Mouse (Mus musculus): ENCODE measurements around the gene Shank2. TPM values are rescaled to one million over a fixed set of nuclear protein-coding genes. Genes with fewer than 3 reads are reported as not detected.

Shank2 gene
- total RNA-seq, 2 experiments from 2014 or later: 162 to 172 TPM

GRCm38 (mm10) chr7:144336626-144337025, 334.9 kb downstream of the Shank2 start:
- intact Hi-C loops (cut with DNase I): no loop called here
- DNase-seq (ENCODE audit: extremely low spot score in 1 of 2, low spot score in 2 of 2): no peak

DNA sequence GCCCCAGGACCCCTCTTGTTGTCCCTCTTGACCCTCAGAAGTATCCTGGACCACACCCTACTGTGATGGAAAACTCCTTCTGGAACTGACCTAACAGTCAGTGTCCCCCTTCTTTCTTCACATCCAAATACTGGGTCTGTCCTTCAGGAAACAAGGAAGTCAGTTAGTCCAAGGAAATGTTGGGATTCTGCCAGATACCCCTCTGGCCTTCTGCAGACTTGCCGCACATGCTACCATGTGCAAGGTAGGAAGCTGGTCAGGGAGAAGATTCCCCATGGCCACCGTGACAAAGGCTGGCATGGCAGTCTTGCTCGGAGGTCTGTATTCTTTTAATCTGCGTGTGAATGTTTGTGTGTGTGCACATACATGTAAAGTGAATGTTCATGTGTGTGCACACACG, 337.0 kb downstream of the Shank2 start:
- no peak for DNase-seq (ENCODE audit: extremely low spot score in 1 of 2, low spot score in 2 of 2)
- intact Hi-C loops (cut with DNase I): no loop called here

DNA sequence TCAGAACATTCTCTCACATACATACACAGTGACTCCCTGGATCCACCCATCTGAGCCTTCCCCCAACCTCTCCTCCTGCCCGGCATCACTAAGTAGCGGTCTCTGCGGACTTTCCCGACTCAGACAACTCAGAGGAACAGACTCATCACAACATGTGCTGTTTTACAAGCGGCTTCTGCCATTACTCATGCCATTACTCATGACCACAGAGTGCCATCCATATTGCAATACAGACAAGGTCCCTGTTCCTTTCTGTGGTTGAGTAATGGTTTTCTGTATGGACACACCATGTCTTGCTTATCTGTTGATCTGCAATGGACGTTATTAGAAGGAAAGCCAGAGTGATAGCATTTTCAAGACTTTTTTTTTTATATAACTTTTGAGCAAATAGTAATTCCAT, 338.6 kb downstream of the Shank2 start:
- intact Hi-C loops (cut with DNase I): no loop called here
- no peak for DNase-seq (ENCODE audit: extremely low spot score in 1 of 2, low spot score in 2 of 2)

DNA sequence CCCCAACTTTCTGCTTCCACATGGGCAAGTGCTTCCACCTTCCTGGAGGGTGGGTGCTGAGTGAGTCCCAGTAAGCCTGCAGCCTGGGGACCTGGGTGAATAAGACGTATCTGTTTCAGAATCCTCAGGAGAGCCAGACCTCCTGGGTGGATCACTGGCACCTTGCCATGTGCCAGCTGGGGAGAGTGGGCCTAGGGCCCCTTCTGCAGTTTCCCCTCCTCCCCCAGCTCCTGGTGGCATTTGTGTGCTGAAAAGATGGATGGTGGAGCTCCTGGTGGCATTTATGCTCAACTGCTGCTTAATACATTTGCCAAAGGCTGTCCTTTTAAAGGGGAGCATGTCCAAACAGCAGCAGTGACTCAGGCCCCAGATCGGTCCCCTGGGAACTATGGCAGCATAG, 364.4 kb downstream of the Shank2 start:
- intact Hi-C loops (cut with DNase I): no loop called here
- peak in 1 of 2 experiments; percentile 45 for DNase-seq (ENCODE audit: extremely low spot score in 1 of 2, low spot score in 2 of 2)

DNA sequence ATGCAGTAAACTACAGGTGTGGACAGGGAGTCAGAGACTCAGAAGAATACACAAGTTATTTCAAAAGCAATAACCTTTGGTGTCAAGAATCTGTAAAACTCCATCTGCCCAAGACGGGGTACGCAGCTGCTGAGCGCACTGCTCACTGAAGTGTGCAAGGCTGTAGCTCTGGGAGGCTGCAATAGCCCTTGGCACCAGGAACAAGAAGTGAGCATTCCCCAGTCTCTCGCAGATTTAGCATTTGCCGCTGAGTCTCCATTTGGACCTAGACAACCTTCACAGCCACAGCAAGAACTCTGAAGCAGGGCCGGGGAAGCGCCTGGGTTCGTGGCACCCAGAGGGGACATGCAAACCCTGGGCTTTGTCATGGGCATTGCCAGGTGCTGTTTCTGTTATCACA, 371.3 kb downstream of the Shank2 start:
- intact Hi-C loops (cut with DNase I): no loop called here
- no peak for DNase-seq (ENCODE audit: extremely low spot score in 1 of 2, low spot score in 2 of 2)

DNA sequence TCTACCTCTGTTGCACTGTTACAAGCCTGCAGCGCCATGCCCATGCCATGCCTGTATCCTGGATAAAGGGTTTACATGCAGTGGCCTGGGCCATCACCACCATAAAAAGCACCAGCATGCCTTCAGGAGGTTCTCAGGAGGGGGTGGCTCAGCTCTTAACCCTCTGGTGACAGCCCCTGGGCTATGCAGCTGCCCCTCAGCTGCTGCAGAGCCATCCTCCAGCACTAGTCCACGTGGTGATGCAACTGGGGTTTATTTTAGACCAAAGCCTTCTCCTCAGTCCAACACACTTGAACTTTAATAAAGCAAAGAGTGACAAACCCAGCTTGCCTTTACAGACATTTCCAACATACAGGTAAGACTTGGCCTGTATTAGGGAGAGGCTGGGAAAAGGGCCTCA, 373.8 kb downstream of the Shank2 start:
- intact Hi-C loops (cut with DNase I): no loop called here
- no peak for DNase-seq (ENCODE audit: extremely low spot score in 1 of 2, low spot score in 2 of 2)

DNA sequence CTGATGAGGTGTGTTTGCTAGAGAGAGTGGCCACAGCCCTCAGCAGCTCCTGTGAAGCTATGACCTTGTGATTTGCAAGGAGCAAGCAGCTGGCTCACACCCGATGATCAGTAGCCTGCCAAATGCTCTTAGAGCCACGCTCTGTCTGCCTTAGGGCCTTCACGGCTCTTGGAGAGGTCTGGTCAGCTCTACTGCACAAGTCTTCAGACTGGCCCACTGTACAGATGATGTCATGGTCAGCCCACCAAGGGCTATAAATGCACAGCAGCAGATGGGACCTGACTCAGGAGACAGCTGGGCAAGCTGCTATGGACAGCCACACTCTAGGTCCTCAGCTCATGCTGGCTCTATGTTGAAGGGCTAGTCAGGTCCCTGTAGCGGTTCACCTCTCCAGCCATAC, 376.5 kb downstream of the Shank2 start:
- DNase-seq (ENCODE audit: extremely low spot score in 1 of 2, low spot score in 2 of 2): no peak
- intact Hi-C loops (cut with DNase I): no loop called here

- no peak for DNase-seq (ENCODE audit: extremely low spot score in 1 of 2, low spot score in 2 of 2)
- intact Hi-C loops (cut with DNase I): no loop called here
These were observed 377.6 kb downstream of the Shank2 start for GRCm38 (mm10) chr7:144379243-144379884.

DNA sequence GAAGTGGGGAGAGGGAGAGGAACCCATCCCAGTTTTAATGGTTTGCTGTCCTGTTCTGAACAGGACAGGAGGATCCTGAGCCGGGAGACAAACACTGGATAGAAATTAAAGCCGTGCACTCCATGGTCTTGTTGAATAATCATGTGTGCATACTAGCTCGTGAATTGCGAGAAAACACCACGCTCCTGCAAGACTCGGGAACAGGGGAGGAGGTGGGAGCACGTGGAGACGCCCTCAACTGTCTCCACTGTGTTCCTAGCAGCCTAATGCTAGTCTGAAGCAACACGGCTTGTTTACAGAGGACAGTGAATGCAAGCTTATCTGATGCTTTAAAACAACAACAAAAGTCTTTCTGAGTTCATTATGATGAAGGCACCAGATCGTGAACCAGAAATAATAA, 379.9 kb downstream of the Shank2 start:
- intact Hi-C loops (cut with DNase I): no loop called here
- no peak for DNase-seq (ENCODE audit: extremely low spot score in 1 of 2, low spot score in 2 of 2)

DNA sequence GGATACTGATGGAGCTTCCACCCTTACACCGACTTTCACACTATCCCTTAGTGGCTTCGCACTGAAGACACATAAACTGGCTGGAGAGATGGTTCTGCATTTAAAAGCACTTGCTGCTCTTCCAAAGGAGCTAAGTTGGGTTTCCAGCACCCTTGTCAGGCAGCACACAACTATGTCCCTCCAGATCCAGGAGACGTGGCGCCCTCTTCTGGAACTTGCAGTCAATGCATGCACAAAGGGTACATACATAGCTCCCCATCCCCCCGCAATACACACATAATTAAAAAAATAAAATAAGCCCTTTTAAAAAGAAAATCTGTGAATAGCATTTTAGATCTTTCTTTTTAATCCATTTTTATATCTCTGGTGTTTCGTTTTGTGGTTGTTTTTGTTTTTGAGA, 385.8 kb downstream of the Shank2 start:
- DNase-seq (ENCODE audit: extremely low spot score in 1 of 2, low spot score in 2 of 2): no peak
- intact Hi-C loops (cut with DNase I): no loop called here

- DNase-seq (ENCODE audit: extremely low spot score in 1 of 2, low spot score in 2 of 2): no peak
- intact Hi-C loops (cut with DNase I): no loop called here
These were observed 388.0 kb downstream of the Shank2 start for GRCm38 (mm10) chr7:144389704-144390103.

DNA sequence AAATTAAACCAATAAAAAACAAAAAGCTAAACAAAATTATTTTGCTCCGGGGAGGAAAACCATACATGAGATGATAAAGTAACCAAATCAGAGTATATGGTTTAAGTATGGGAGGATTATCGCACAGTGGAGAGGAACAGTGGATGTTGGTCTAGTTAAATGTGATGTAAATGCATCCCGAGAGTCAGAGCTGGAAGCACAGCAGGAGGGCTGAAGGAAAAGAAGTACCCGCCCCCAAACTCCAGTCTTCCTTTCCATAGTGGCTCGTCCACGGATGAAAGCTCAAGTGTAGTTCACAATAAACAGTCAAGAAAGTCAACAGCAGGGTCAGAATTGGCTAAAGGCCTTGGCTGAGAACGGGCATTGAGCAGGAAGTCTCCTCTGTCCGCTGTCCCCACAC, 388.9 kb downstream of the Shank2 start:
- intact Hi-C loops (cut with DNase I): no loop called here
- no peak for DNase-seq (ENCODE audit: extremely low spot score in 1 of 2, low spot score in 2 of 2)

DNA sequence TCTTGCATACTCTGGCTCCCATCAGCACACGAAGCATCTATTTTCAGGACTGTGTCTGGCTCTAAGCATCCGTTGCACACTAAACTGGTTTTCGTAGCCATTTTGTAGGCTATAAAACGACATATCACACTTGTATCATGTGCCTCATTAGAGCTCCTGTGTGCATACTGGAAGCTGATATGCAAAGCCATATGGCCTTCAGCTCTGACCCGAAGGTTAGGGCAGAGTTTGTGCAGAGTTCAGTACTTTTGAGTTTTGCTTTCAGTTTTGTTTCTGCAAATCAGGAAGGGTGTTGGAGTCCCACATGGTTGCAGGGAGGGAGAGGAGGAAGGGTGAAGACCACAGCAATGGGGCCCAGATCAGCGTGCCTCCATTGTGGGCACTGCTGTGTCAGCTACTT, 390.0 kb downstream of the Shank2 start:
- intact Hi-C loops (cut with DNase I): no loop called here
- no peak for DNase-seq (ENCODE audit: extremely low spot score in 1 of 2, low spot score in 2 of 2)

DNA sequence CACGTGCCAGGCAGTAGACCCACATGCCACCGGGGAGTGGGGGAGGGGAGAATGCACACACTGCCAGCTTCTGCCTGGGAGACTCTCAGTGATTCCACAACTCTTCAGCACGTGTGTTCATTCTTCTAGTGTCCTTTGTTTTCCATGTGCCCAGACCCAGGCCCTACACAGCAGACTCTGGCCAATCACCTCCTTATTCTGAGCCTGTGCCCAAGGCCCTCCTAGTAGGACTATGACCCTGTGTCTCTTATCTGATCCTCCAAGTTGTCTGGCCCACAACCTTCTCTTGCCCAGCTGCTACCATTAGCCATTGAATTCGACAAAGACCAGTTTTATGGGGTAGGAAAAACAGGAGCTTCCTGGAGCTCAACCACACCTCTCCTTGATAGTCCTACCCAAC, 400.8 kb downstream of the Shank2 start:
- DNase-seq (ENCODE audit: extremely low spot score in 1 of 2, low spot score in 2 of 2): no peak
- intact Hi-C loops (cut with DNase I): no loop called here

GRCm38 (mm10) chr7:144407675-144408074, 405.9 kb downstream of the Shank2 start:
- intact Hi-C loops (cut with DNase I): no loop called here
- DNase-seq (ENCODE audit: extremely low spot score in 1 of 2, low spot score in 2 of 2): peak in 1 of 2 experiments; percentile 31

GRCm38 (mm10) chr7:144408464-144409000, 406.8 kb downstream of the Shank2 start:
- intact Hi-C loops (cut with DNase I): no loop called here
- DNase-seq (ENCODE audit: extremely low spot score in 1 of 2, low spot score in 2 of 2): no peak

- intact Hi-C loops (cut with DNase I): loop anchor here (10.0 kb wide), 1 partner anchor 125 kb away; no protein-coding TSS in a partner anchor
- no peak for DNase-seq (ENCODE audit: extremely low spot score in 1 of 2, low spot score in 2 of 2)
These were observed 408.0 kb downstream of the Shank2 start for GRCm38 (mm10) chr7:144409682-144410081.

- DNase-seq (ENCODE audit: extremely low spot score in 1 of 2, low spot score in 2 of 2): peak in 1 of 2 experiments; percentile 44
- intact Hi-C loops (cut with DNase I): loop anchor here (10.0 kb wide), 1 partner anchor 127 kb away; no protein-coding TSS in a partner anchor
These were observed 410.5 kb downstream of the Shank2 start for GRCm38 (mm10) chr7:144411967-144412906.

DNA sequence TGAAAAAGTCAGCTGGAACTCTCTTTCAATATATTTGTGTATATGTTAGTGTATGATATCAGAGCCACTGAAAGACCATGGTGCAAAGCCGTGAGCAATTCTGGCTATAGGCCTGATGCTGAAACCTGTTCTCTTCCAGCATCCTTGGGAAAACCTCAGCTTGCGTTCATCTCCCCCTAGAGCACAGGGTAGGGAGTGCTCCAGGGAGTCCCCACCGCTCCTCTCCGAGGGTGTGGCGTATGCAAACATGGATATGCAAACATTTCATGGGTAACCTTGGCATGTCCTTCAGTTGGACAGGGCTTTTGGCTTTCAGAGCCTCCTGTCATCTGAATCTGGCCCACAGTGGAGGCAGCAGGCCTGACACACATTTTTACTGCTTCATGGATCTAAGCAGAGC, 412.9 kb downstream of the Shank2 start:
- no peak for DNase-seq (ENCODE audit: extremely low spot score in 1 of 2, low spot score in 2 of 2)
- intact Hi-C loops (cut with DNase I): loop anchor here (10.0 kb wide), 1 partner anchor 130 kb away; no protein-coding TSS in a partner anchor

- intact Hi-C loops (cut with DNase I): loop anchor here (10.0 kb wide), 1 partner anchor 131 kb away; no protein-coding TSS in a partner anchor
- DNase-seq (ENCODE audit: extremely low spot score in 1 of 2, low spot score in 2 of 2): peak in 1 of 2 experiments; percentile 61
These were observed 414.1 kb downstream of the Shank2 start for GRCm38 (mm10) chr7:144415795-144416194.

Measured in left cerebral cortex, postnatal 10 days (tissue).